Comparison of ENCODE assay signal across 8 mouse cellular contexts in genomic region chr14:106439282-106439681, GRCm38 (mm10).
DNase-seq lines count a peak whose midpoint lies in the region; ATAC-seq and TF ChIP-seq lines count a peak whose summit lies in the region.

No protein-coding gene starts in this region.

- H3K4me2 ChIP-seq in neural tube, embryonic 14.5 days (ENCODE audit: low read depth, low read length) = no peak overlapping the region

- TF ChIP-seq EP300 in MEL (IDR thresholded peaks at IDR 0.05; ENCODE audit: low read depth in 1 of 2, low read length in 2 of 2) = no peak

- no peaks in the 10 kb centered on the region for H3K4me1 ChIP-seq in MEL (ENCODE audit: control insufficient read depth in 1 of 2, insufficient read depth in 2 of 2, low read length in 2 of 2)
- H3K4me1 ChIP-seq in kidney, adult 2 months (ENCODE audit: control insufficient read depth, insufficient read depth, low read length) = no peaks in the 10 kb centered on the region
- H3K4me1 ChIP-seq in limb, embryonic 10.5 days = no peaks in the 10 kb centered on the region
- no peaks in the 10 kb centered on the region for H3K4me1 ChIP-seq in neural tube, embryonic 14.5 days (ENCODE audit: control insufficient read depth, insufficient read depth, low read length)

- H3K4me3 ChIP-seq in MEL (ENCODE audit: control insufficient read depth in 1 of 2, insufficient read depth in 1 of 2, low read depth in 2 of 2, low read length in 2 of 2) = no peak overlapping the region
- H3K4me3 ChIP-seq in kidney, adult 2 months (ENCODE audit: insufficient read depth, low read depth, low read length) = no peak overlapping the region
- no peak overlapping the region for H3K4me3 ChIP-seq in limb, embryonic 10.5 days
- no peak overlapping the region for H3K4me3 ChIP-seq in neural tube, embryonic 14.5 days (ENCODE audit: low read depth, low read length)

- 12% methylated on average over 5 of the region's 5 CpGs for WGBS in kidney, adult 2 months
- WGBS in limb, embryonic 10.5 days = 24% methylated on average over 5 of the region's 5 CpGs
- 13% methylated on average over 5 of the region's 5 CpGs for WGBS in neural tube, embryonic 14.5 days

- no peak overlapping the region for H3K27ac ChIP-seq in MEL (ENCODE audit: control insufficient read depth, low read depth, low read length)
- no peak overlapping the region for H3K27ac ChIP-seq in kidney, adult 2 months (ENCODE audit: insufficient read depth, low read depth, low read length)
- no peak overlapping the region for H3K27ac ChIP-seq in limb, embryonic 10.5 days
- H3K27ac ChIP-seq in neural tube, embryonic 14.5 days (ENCODE audit: low read depth, low read length) = no peak overlapping the region

- no peak for TF ChIP-seq POLR2A in MEL (IDR thresholded peaks at IDR 0.05; ENCODE audit: control insufficient read depth in 1 of 2, insufficient read depth in 1 of 2, low read depth in 1 of 2, low read length in 2 of 2, poor library complexity in 1 of 2)
- TF ChIP-seq POLR2A in kidney, adult 2 months (IDR thresholded peaks at IDR 0.05; ENCODE audit: low read depth, low read length) = no peak

- no peak overlapping the region for H3K9ac ChIP-seq in MEL (ENCODE audit: control insufficient read depth, low read depth, low read length, poor library complexity, severe bottlenecking)
- no peak overlapping the region for H3K9ac ChIP-seq in neural tube, embryonic 14.5 days (replicated peaks; ENCODE audit: low read depth, low read length)

- TF ChIP-seq CTCF in MEL (IDR thresholded peaks at IDR 0.05 in 2 of 3, conservative IDR thresholded peaks at IDR 0.05 in 1 of 3; ENCODE audit: control insufficient read depth in 1 of 3, insufficient read depth in 1 of 3, low read depth in 2 of 3, low read length in 3 of 3, poor library complexity in 1 of 3, severe bottlenecking in 1 of 3) = peak; percentile 50 to 89 (median 80)
- peak; percentile 79 for TF ChIP-seq CTCF in kidney, adult 2 months (conservative IDR thresholded peaks at IDR 0.05; ENCODE audit: insufficient read depth, insufficient read length, low read depth, low read length)

- peak; percentile 76 for DNase-seq in 3T3-L1 (ENCODE audit: low read depth, low spot score)
- peak; percentile 86 for DNase-seq in MEL (ENCODE audit: low read depth, low spot score)
- peak; percentile 22 for DNase-seq in cerebellum, adult 9-11 months
- peak; percentile 31 to 61 for DNase-seq in frontal cortex, postnatal 14 days (ENCODE audit: low spot score in 2 of 2)
- DNase-seq in kidney, adult 2 months = peak; percentile 69
- peak; percentile 67 for DNase-seq in limb, embryonic 10.5 days (ENCODE audit: low spot score)

- no peaks in the 10 kb centered on the region for H3K36me3 ChIP-seq in MEL (ENCODE audit: control insufficient read depth in 1 of 2, insufficient read depth in 2 of 2, low read length in 2 of 2)
- H3K36me3 ChIP-seq in kidney, adult 2 months (ENCODE audit: control insufficient read depth, insufficient read depth, low read length) = no peaks in the 10 kb centered on the region
- no peaks in the 10 kb centered on the region for H3K36me3 ChIP-seq in limb, embryonic 10.5 days
- no peaks in the 10 kb centered on the region for H3K36me3 ChIP-seq in neural tube, embryonic 14.5 days (ENCODE audit: control insufficient read depth, insufficient read depth, low read length)

- ATAC-seq in neural tube, embryonic 14.5 days (ENCODE audit: low read depth) = 0 out of 2 replicates have a peak, but pooled peaks have one; percentile 60
- ATAC-seq in erythroid progenitor cell, adult 5-6 weeks (replicated peaks; ENCODE audit: low FRiP score, poor library complexity, severe bottlenecking) = no peak

- no peaks in the 10 kb centered on the region for H3K9me3 ChIP-seq in MEL (replicated peaks; ENCODE audit: insufficient read depth, low read length)
- no peaks in the 10 kb centered on the region for H3K9me3 ChIP-seq in limb, embryonic 10.5 days (replicated peaks)
- H3K9me3 ChIP-seq in neural tube, embryonic 14.5 days (ENCODE audit: control insufficient read depth, low read length) = no peaks in the 10 kb centered on the region

- H3K27me3 ChIP-seq in MEL (ENCODE audit: control insufficient read depth in 1 of 2, insufficient read depth in 2 of 2, low read length in 2 of 2) = no peaks in the 10 kb centered on the region
- no peaks in the 10 kb centered on the region for H3K27me3 ChIP-seq in kidney, adult 2 months (replicated peaks; ENCODE audit: control insufficient read depth, insufficient read depth, low read length)
- H3K27me3 ChIP-seq in limb, embryonic 10.5 days (ENCODE audit: low read depth, poor library complexity, severe bottlenecking) = no peaks in the 10 kb centered on the region
- no peaks in the 10 kb centered on the region for H3K27me3 ChIP-seq in neural tube, embryonic 14.5 days (ENCODE audit: control insufficient read depth, insufficient read depth, low read length)

- no peaks in the 10 kb centered on the region for H3K79me2 ChIP-seq in MEL (ENCODE audit: control insufficient read depth, insufficient read depth, low read length, poor library complexity)

- TF ChIP-seq RAD21 in MEL (IDR thresholded peaks at IDR 0.05; ENCODE audit: low read depth, low read length) = peak; percentile 94

TF ChIP-seq in MEL, 35 proteins besides CTCF, POLR2A, EP300 and RAD21:
- TF ChIP-seq GATA1 (IDR thresholded peaks at IDR 0.05; ENCODE audit: low read depth, low read length) = 0 out of 2 replicates have a peak, but pooled peaks have one; percentile 10
- TF ChIP-seq MYC (IDR thresholded peaks at IDR 0.05; ENCODE audit: low read depth, low read length) = peak; percentile 64; the same call in 1 of the 2 replicates
- peak; percentile 83 for TF ChIP-seq SMC3 (IDR thresholded peaks at IDR 0.05; ENCODE audit: low read depth, low read length)
- TF ChIP-seq KAT2A (conservative IDR thresholded peaks at IDR 0.05; ENCODE audit: low read depth, low read length) = no peak
- 0 out of 2 replicates have a peak, but pooled peaks have one; percentile 32 for TF ChIP-seq MAZ (IDR thresholded peaks at IDR 0.05; ENCODE audit: low read depth, low read length)
- peak; percentile 66 for TF ChIP-seq BHLHE40 (IDR thresholded peaks at IDR 0.05; ENCODE audit: borderline replicate concordance, low read depth, low read length)
- TF ChIP-seq ZMIZ1 (IDR thresholded peaks at IDR 0.05; ENCODE audit: low read depth, low read length) = no peak
- peak; percentile 75 for TF ChIP-seq ZC3H11A (IDR thresholded peaks at IDR 0.05; ENCODE audit: low read depth, low read length)
- peak; percentile 82; the same call in 1 of the 2 replicates for TF ChIP-seq MAX (IDR thresholded peaks at IDR 0.05; ENCODE audit: low read length)
TF ChIP-seq in MEL: peak in this region for 7.

Comparison
In these comparisons a context has a peak if more than half of its experiments do, and no peak if none do; other contexts are left out.
1. DNase-seq: peak in every context shown above with its lines; median percentile 86 in MEL; 76 in 3T3-L1; 69 in kidney, adult 2 months; 67 in limb, embryonic 10.5 days; 46 in frontal cortex, postnatal 14 days; 22 in cerebellum, adult 9-11 months.